Mouse (Mus musculus): ENCODE data around the gene Pard3.

DNA sequence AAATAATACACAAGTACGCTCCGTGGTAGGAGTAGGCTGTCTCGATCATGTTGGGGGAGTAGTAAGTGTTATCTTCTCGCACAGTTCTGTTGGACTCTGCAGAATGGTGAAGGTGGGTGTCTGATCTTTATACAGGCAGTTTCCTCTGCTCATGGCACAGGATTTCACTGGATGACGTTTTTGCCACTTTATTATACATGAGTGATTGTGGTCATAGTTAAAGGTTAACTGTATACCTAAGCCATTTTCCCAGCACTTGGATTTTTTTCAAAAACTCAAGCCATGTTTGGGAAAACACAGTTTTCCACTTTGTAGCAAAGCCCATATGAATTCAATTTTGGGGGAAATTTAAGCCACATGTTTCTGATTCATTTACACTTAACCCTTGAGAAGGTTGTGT lies 489.9 kb downstream of the Pard3 start:
- TF ChIP-seq POLR2A (IDR thresholded peaks at IDR 0.05; ENCODE audit: borderline replicate concordance, extremely low read depth, insufficient read depth, insufficient read length, poor library complexity, severe bottlenecking) (no peak), CTCF (IDR thresholded peaks at IDR 0.05; ENCODE audit: borderline replicate concordance, extremely low read depth, insufficient read depth, insufficient read length) (no peak)
